Mouse (Mus musculus): ENCODE results near the gene Fndc4.

DNA sequence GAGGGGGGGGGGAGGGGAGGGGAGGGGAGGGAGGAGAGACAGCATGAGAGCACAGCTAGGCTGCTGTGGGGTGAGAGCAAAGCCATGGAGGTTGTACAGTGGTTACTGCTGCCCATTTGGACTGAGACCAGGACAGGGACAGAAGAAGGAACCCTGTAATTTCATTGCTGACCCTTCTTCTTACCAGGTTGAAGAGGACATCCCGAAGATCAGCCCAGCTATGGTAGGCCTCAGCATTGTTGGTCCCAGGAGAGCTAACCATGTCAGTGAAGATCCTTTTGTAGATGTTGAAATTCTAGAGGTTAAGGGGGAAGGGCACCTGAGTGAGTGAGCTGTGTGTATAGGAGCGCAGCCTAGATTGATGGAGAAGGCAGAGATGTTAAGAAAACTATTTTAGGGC, 40.5 kb downstream of the Fndc4 start:
- TF ChIP-seq CTCF (conservative IDR thresholded peaks at IDR 0.05; ENCODE audit: low read length) (no peak), NANOG (IDR thresholded peaks at IDR 0.05; ENCODE audit: borderline replicate concordance, low read length) (no peak), POU5F1 (IDR thresholded peaks at IDR 0.05; ENCODE audit: borderline replicate concordance, low read length) (no peak)
